Mouse (Mus musculus) embryonic facial prominence, embryonic 13.5 days (tissue): ENCODE data around the gene Chkb. TPM values are rescaled to one million over a fixed set of nuclear protein-coding genes. Genes with fewer than 3 reads are reported as not detected.

Experiments
- ATAC-seq: fragments of 200-750 bp; cut with Nextera tagmentation; 2 replicates; pipeline ENCODE4 v1.8.0; 2017; ENCODE audit warnings: low read depth; ENCODE audit not compliant: insufficient number of reproducible peaks, insufficient read depth, low FRiP score, low TSS enrichment
- H3K27ac ChIP-seq: fragments of 300-500 bp; sonication (generic); 2 replicates; pipeline ENCODE4 v1.5.1; 2015; ENCODE audit warnings: moderate library complexity, mild to moderate bottlenecking, inconsistent platforms
- H3K27me3 ChIP-seq: fragments of 300-500 bp; sonication (generic); 2 replicates; pipeline ENCODE4 v1.6.1; 2015; ENCODE audit warnings: mild to moderate bottlenecking, inconsistent platforms
- H3K36me3 ChIP-seq: fragments of 300-500 bp; sonication (generic); 2 replicates; pipeline ENCODE4 v1.6.1; 2015; ENCODE audit warnings: mild to moderate bottlenecking, inconsistent platforms
- H3K4me1 ChIP-seq: fragments of 300-500 bp; sonication (generic); 2 replicates; pipeline ENCODE4 v1.6.1; 2015; ENCODE audit warnings: inconsistent platforms
- H3K4me2 ChIP-seq: fragments of 300-500 bp; sonication (generic); 2 replicates; pipeline ENCODE4 v1.6.1; 2015; ENCODE audit warnings: moderate library complexity, mild to moderate bottlenecking, inconsistent platforms
- H3K4me3 ChIP-seq: fragments of 300-500 bp; sonication (generic); 2 replicates; pipeline ENCODE4 v1.5.1; 2015; ENCODE audit warnings: mild to moderate bottlenecking, inconsistent platforms
- H3K9ac ChIP-seq: fragments of 300-500 bp; sonication (generic); 2 replicates; pipeline ENCODE4 v1.6.1; 2015; ENCODE audit warnings: mild to moderate bottlenecking, inconsistent platforms
- H3K9me3 ChIP-seq: fragments of 300-500 bp; sonication (generic); 2 replicates; pipeline ENCODE4 v1.6.1; 2016; ENCODE audit warnings: inconsistent platforms
- WGBS: fragments of 180-500 bp; shearing (Covaris S2); methylation state at CpG from one replicate; pipeline ENCODE4 v1.1.7; 2015; ENCODE audit warnings: mixed read lengths; 5-methylcytosine and 5-hydroxymethylcytosine counted together
- polyA plus RNA-seq: library from polyadenylated mRNA; unstranded; fragments of >200 nt; fragmentation: Nextera tagmentation; extraction: Ambion mirVana; gene quantifications from 2 replicates; pipeline ENCODE4 v1.2.1, GENCODE M21; 2015

The Chkb gene
- polyA plus RNA-seq, 1 experiment from 2014 or later, result 59.3 TPM

- Histone ChIP-seq H3K4me1 (no peaks in the 10 kb centered on the region), H3K9me3 (no peaks in the 10 kb centered on the region), H3K27me3 (no peaks in the 10 kb centered on the region), H3K4me2 (no peak overlapping the region), H3K27ac (no peak overlapping the region), H3K4me3 (no peak overlapping the region), H3K36me3 (no peaks in the 10 kb centered on the region), H3K9ac (no peak overlapping the region)
- ATAC-seq, result no peak
- WGBS, result 25% methylated on average over 2 of the region's 2 CpGs
Observed at GRCm38 (mm10) chr15:89468577-89468976, 38.9 kb upstream of the Chkb start.

- 6% methylated on average over 1 of the region's 1 CpGs for WGBS
- ATAC-seq, result no peak
Observed at GRCm38 (mm10) chr15:89465052-89465451, 35.3 kb upstream of the Chkb start.

GRCm38 (mm10) chr15:89463334-89464235, 33.9 kb upstream of the Chkb start:
- no peak overlapping the region for H3K4me2 ChIP-seq
- no peak for ATAC-seq
- H3K4me3 ChIP-seq, result no peak overlapping the region
- no peaks in the 10 kb centered on the region for H3K36me3 ChIP-seq
- WGBS, result 50% methylated on average over 5 of the region's 5 CpGs
- H3K27ac ChIP-seq, result no peak overlapping the region
- no peaks in the 10 kb centered on the region for H3K9me3 ChIP-seq
- no peaks in the 10 kb centered on the region for H3K4me1 ChIP-seq
- H3K27me3 ChIP-seq, result no peaks in the 10 kb centered on the region
- H3K9ac ChIP-seq, result no peak overlapping the region

More at GRCm38 (mm10) chr15:89465052-89465451, 35.3 kb upstream of the Chkb start:
- H3K4me1 ChIP-seq, result no peaks in the 10 kb centered on the region
- no peak overlapping the region for H3K27ac ChIP-seq
- no peaks in the 10 kb centered on the region for H3K27me3 ChIP-seq
- no peak overlapping the region for H3K4me3 ChIP-seq
- no peak overlapping the region for H3K9ac ChIP-seq
- no peak overlapping the region for H3K4me2 ChIP-seq
- H3K36me3 ChIP-seq, result no peaks in the 10 kb centered on the region
- no peaks in the 10 kb centered on the region for H3K9me3 ChIP-seq

GRCm38 (mm10) chr15:89462176-89462575, 32.5 kb upstream of the Chkb start:
- Histone ChIP-seq H3K27ac (no peak overlapping the region), H3K4me1 (no peaks in the 10 kb centered on the region), H3K27me3 (peaks cover 6% of the 10 kb centered on the region; the same call in 1 of the 2 replicates), H3K36me3 (no peaks in the 10 kb centered on the region), H3K9me3 (no peaks in the 10 kb centered on the region), H3K4me3 (no peak overlapping the region), H3K4me2 (no peak overlapping the region), H3K9ac (no peak overlapping the region)
- 78% methylated on average over 7 of the region's 7 CpGs for WGBS
- ATAC-seq, result no peak

- WGBS, result 81% methylated on average over 15 of the region's 15 CpGs
- H3K9me3 ChIP-seq, result no peaks in the 10 kb centered on the region
- no peak overlapping the region for H3K9ac ChIP-seq
- no peak for ATAC-seq
- no peak overlapping the region for H3K4me3 ChIP-seq
- no peak overlapping the region for H3K4me2 ChIP-seq
- no peaks in the 10 kb centered on the region for H3K36me3 ChIP-seq
- no peaks in the 10 kb centered on the region for H3K4me1 ChIP-seq
- H3K27ac ChIP-seq, result no peak overlapping the region
- peaks cover 6% of the 10 kb centered on the region; the same call in 1 of the 2 replicates for H3K27me3 ChIP-seq
Observed at GRCm38 (mm10) chr15:89461321-89461720, 31.6 kb upstream of the Chkb start.

- H3K9me3 ChIP-seq, result no peaks in the 10 kb centered on the region
- no peak overlapping the region for H3K9ac ChIP-seq
- peaks cover 7% of the 10 kb centered on the region for H3K27me3 ChIP-seq
- H3K4me1 ChIP-seq, result no peaks in the 10 kb centered on the region
- H3K4me2 ChIP-seq, result no peak overlapping the region
- no peak overlapping the region for H3K27ac ChIP-seq
- 60% methylated on average over 10 of the region's 10 CpGs for WGBS
- no peaks in the 10 kb centered on the region for H3K36me3 ChIP-seq
- H3K4me3 ChIP-seq, result no peak overlapping the region
- ATAC-seq, result no peak
Observed at GRCm38 (mm10) chr15:89460298-89460697, 30.6 kb upstream of the Chkb start.

GRCm38 (mm10) chr15:89459821-89460220, 30.1 kb upstream of the Chkb start:
- H3K4me2 ChIP-seq, result no peak overlapping the region
- WGBS, result 86% methylated on average over 7 of the region's 7 CpGs
- peaks cover 12% of the 10 kb centered on the region for H3K27me3 ChIP-seq
- no peaks in the 10 kb centered on the region for H3K4me1 ChIP-seq
- no peak for ATAC-seq
- no peak overlapping the region for H3K9ac ChIP-seq
- no peaks in the 10 kb centered on the region for H3K9me3 ChIP-seq
- no peak overlapping the region for H3K27ac ChIP-seq
- H3K4me3 ChIP-seq, result no peak overlapping the region
- no peaks in the 10 kb centered on the region for H3K36me3 ChIP-seq

- WGBS, result 95% methylated on average over 15 of the region's 15 CpGs
Observed at GRCm38 (mm10) chr15:89458942-89459341, 29.2 kb upstream of the Chkb start.

GRCm38 (mm10) chr15:89455642-89456041, 25.9 kb upstream of the Chkb start:
- ATAC-seq, result no peak
- H3K4me2 ChIP-seq, result no peak overlapping the region
- H3K27ac ChIP-seq, result no peak overlapping the region
- H3K4me3 ChIP-seq, result no peak overlapping the region
- H3K27me3 ChIP-seq, result peaks cover 31% of the 10 kb centered on the region
- H3K9me3 ChIP-seq, result no peaks in the 10 kb centered on the region
- peaks cover 13% of the 10 kb centered on the region for H3K4me1 ChIP-seq
- H3K36me3 ChIP-seq, result no peaks in the 10 kb centered on the region
- H3K9ac ChIP-seq, result no peak overlapping the region
- WGBS, result 76% methylated on average over 6 of the region's 6 CpGs

More at GRCm38 (mm10) chr15:89458942-89459341, 29.2 kb upstream of the Chkb start:
- Histone ChIP-seq H3K9ac (no peak overlapping the region), H3K9me3 (no peaks in the 10 kb centered on the region), H3K4me2 (no peak overlapping the region), H3K4me3 (no peak overlapping the region), H3K36me3 (no peaks in the 10 kb centered on the region), H3K27me3 (peaks cover 20% of the 10 kb centered on the region), H3K27ac (no peak overlapping the region), H3K4me1 (peaks cover 8% of the 10 kb centered on the region)
- no peak for ATAC-seq

- H3K9me3 ChIP-seq, result no peaks in the 10 kb centered on the region
- H3K27me3 ChIP-seq, result peaks cover 31% of the 10 kb centered on the region
- ATAC-seq, result no peak
- H3K27ac ChIP-seq, result no peak overlapping the region
- H3K4me1 ChIP-seq, result peaks cover 13% of the 10 kb centered on the region
- H3K36me3 ChIP-seq, result no peaks in the 10 kb centered on the region
- no peak overlapping the region for H3K9ac ChIP-seq
- peak overlapping the region; percentile 95 for H3K4me2 ChIP-seq
- 15% methylated on average over 4 of the region's 6 CpGs for WGBS
- peak overlapping the region; percentile 52; the same call in 1 of the 2 replicates for H3K4me3 ChIP-seq
Observed at GRCm38 (mm10) chr15:89454857-89455256, 25.1 kb upstream of the Chkb start.

GRCm38 (mm10) chr15:89453865-89454478, 24.3 kb upstream of the Chkb start, which contains the start of gene Mapk8ip2:
Gene Mapk8ip2 (plus strand): TSS chr15:89453913.
- Histone ChIP-seq H3K27me3 (peaks cover 31% of the 10 kb centered on the region), H3K27ac (no peak within 1 kb of the TSS), H3K4me3 (peak within 1 kb of the TSS; percentile 52), H3K9ac (peak within 1 kb of the TSS; percentile 59), H3K9me3 (no peaks in the 10 kb centered on the region), H3K4me2 (peak within 1 kb of the TSS; percentile 95), H3K4me1 (peaks cover 13% of the 10 kb centered on the region), H3K36me3 (no peaks in the 10 kb centered on the region)
- 1% methylated on average over 53 of the region's 53 CpGs for WGBS
- ATAC-seq, result no peak
